Mouse (Mus musculus): Measurements from ENCODE around the gene Zfp30.

Zfp30 gene

GRCm38 (mm10) chr7:29783871-29784551 lies at the start of gene Zfp30:
TSS of gene Zfp30 (plus strand) at chr7:29783998.
- peak; percentile 67 to 74 for DNase-seq (ENCODE audit: low spot score in 2 of 2)

DNA sequence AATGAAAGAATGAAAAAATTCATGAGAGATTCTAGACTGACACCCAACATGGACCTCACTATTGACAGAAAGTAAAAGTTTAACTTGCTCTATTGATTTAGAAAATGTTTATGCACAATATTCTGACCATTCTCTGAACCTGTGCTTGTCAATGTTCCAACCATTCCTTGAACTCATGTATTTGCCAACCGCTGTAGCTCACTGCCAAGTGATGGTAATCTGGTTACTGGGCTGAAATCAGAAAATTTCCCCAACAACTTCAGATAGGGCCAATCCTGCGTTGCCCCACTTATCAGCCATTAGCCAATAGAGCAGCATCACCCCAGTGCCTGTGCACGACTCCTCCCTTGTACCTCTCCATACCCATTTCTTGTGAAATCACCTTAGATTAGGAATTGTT lies 41.5 kb upstream of the Zfp30 start:
- DNase-seq (ENCODE audit: low spot score in 2 of 2): no peak

- no peak for DNase-seq (ENCODE audit: low spot score in 2 of 2)
Measured at GRCm38 (mm10) chr7:29760476-29760875, 23.3 kb upstream of the Zfp30 start.

DNA sequence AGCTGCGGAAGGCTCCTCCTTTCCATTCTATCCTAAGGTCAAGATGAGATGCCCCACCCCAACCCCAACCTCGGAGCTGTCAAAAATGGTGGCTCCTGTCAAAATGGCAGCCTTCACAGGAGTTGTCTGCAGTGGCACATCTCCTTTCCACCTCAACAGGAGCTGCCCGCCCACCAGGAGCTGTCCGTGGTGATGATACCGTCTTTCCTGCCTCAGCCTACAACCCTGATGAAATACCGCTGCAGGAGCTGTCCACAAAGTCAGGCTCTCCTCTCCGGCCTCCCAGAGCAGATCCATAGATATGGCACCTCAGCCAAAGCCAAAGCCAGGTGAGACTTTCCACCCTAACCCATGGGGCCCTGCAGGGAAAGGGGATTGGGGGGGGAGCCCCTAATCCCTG lies 19.1 kb upstream of the Zfp30 start:
- DNase-seq (ENCODE audit: low spot score in 2 of 2): no peak

DNA sequence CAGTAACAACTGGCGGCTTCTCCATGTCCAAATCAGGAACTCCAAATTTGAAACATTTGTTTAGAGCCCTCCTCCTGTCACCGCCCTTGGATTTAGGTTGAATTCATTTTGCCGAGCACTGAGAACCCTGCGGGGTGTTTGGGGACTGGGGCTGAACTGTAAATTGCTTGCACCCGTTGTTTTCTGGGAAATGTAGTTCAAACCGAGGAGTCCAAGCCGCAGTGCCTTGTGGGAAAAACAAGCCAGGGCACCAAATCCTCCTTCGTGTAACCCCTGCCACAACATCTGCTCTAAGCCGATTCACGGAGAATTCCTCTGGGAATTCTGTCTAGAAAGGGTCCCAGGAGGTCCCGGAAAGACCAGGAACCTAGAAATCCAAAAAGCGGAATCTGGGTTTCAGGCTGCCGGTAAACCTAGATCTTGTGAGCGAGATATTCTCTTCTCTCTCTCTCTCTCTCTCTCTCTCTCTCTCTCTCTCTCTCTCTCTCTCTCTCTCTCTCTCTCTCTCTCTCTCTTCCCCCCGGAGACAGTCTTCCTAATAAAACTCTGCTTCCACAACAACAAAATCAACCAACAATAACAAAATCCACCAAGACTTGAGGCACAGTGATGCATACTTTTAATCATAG lies 16.6 kb upstream of the Zfp30 start:
- DNase-seq (ENCODE audit: low spot score in 2 of 2): peak; percentile 75 to 76

DNA sequence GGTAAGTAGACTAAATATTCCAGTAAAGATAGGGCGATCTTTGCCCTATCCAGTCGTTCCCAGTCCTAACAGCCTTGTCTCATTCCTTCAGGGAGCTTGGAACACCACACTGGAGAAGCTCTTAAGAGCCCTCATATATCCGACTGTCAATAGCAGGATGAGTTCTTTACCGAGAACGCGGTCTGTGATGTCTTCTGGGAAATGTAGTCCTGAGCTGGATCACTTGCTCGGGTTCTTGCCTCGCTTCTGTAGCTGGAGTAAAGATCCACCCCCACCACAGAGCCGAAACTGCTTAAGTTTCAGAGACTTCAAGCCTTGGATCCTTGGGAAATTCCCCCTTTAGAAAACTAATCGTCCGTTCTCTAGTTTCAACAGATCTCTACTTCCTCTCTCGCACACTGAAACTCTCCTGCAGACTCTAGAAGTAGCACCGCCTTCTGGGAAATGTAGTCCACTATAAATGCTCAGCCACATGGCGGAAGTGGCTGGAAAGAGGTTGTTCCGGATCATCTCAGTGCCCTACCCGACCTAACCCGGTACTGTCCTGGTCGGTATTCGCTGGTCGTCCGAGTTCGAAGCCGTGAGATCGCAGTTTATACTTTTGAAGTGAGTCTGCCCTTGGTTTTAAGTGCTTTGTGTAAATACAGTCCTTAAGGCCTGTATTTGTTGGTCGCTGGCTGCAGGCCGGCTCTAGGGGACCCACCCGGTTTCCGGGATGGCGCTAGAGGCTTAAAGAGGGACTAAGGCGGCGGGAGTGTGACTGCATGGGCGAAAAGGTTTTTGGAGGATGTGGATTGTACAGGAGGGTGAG lies 15.5 kb upstream of the Zfp30 start, which contains the start of gene Zfp84:
Gene Zfp84 (plus strand): TSS at position 463 of the 811 bp plus-strand sequence.
- DNase-seq (ENCODE audit: low spot score in 2 of 2): peak; percentile 74 to 88

- DNase-seq (ENCODE audit: low spot score in 2 of 2): no peak
Measured at GRCm38 (mm10) chr7:29768980-29769379, 14.8 kb upstream of the Zfp30 start.

DNA sequence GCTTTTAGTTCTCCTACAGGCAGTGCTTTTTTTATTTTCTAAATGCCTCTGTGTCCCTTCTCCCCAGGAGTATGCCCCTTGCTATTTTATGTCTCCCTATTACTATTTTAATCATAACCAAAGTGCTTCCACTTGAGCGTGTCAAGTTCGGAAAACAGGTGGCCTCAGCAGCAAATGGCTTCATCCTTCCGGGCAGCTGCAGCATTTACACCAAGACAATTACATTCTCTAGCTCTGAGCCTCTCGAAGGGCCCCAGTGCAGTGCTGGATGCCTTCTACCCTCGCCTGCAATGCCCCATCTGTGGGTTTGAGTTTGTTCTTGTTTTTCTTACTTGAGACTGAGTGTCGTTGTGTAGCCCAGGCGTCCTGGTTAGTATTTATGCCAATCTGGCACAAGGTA lies 10.3 kb upstream of the Zfp30 start:
- DNase-seq (ENCODE audit: low spot score in 2 of 2): no peak

GRCm38 (mm10) chr7:29774371-29774770 lies 9.4 kb upstream of the Zfp30 start:
- no peak for DNase-seq (ENCODE audit: low spot score in 2 of 2)

DNA sequence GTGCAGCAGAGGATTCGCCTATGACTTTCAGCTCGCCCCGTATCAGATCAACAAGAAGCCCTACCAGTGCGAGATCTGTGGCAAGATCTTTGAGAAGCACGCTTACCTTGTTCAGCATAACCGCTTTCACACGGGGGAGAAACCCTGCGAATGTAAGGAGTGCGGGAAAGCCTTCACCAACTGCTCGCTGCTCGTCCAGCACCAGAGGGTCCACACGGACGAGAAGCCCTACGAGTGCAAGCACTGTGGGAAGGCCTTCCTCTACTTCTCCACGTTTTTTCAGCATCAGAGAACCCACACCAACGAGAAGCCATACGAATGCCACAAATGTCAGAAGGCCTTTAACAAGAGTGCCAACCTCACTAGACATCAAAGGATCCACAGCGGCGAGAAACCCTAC lies 7.2 kb upstream of the Zfp30 start:
- no peak for DNase-seq (ENCODE audit: low spot score in 2 of 2)

DNA sequence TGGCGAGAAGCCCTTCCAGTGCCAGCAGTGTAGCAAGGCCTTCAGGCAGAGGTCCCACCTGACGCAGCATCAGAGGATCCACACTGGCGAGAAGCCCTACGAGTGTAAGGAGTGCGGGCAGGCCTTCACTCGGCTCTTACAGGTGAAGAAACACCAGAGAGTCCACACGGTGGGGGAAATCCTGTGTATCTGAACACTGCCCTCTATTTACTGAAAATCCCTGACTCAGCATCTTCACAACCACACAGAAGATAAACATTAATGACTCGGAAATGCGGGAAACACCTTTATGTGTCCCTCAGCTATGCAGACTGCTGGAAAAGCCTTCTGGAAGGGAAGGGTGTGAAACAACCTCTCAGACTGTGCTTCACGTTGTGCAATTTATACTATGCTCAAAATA lies 6.4 kb upstream of the Zfp30 start:
- no peak for DNase-seq (ENCODE audit: low spot score in 2 of 2)

- DNase-seq (ENCODE audit: low spot score in 2 of 2): no peak
Measured at GRCm38 (mm10) chr7:29785023-29785422, 1.2 kb downstream of the Zfp30 start.

GRCm38 (mm10) chr7:29785888-29786287 lies 2.1 kb downstream of the Zfp30 start:
- no peak for DNase-seq (ENCODE audit: low spot score in 2 of 2)

GRCm38 (mm10) chr7:29792906-29793305 lies 9.1 kb downstream of the Zfp30 start:
- no peak for DNase-seq (ENCODE audit: low spot score in 2 of 2)

GRCm38 (mm10) chr7:29807046-29807445 lies 23.2 kb downstream of the Zfp30 start:
- DNase-seq (ENCODE audit: low spot score in 2 of 2): no peak

DNA sequence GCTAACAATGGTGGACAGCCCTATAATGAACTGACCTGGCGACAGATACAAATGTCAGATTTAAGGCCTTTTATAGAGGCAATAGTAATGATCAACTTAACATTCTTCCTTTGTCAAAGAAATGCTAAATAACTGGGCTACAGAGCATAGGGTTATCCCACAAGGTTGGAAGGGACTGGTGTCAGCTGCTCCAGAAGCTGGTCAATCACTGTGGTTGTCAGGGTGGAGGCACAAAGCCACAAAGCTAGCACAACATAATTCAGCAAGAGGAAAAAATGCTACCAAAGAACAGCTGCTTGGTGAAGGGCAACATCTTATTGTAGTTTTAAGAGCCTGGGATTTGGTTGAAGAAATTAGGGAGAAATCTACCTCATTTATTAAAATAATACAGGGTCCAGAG lies 28.4 kb downstream of the Zfp30 start:
- no peak for DNase-seq (ENCODE audit: low spot score in 2 of 2)

GRCm38 (mm10) chr7:29814381-29814780 lies 30.6 kb downstream of the Zfp30 start:
- no peak for DNase-seq (ENCODE audit: low spot score in 2 of 2)

DNA sequence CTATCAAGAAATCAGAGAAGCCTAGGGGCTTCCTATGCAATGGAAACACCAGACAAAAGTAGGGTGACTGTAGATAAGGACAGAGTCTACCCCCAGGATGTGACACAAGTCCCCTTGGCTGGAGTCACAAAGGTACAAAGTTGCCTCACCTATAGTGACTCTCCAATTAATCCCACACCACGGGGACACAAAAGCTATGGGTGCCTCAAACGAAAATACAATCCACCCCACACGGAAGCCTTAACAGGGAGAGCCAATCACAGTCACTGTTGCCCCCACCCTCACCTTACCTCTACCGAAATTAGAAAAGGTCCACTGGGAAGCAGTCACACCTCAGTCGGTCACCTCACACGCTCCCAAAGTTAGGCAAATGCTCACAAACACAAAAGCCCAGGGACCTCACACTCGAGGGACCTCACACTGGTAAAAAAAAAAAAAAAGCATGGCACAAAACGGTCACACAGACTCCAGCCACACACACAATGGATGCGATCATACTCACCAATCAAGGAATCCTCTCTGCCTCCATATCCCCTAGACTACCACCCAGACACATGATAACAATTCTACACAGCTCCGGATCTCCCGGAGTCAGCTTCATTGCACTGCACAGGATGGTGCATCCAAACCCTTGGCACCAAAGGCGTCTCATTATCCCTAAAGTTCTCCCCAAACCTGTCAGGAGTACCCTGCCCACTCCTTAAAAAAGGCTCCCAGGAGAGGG lies 31.4 kb downstream of the Zfp30 start:
- DNase-seq (ENCODE audit: low spot score in 2 of 2): no peak

DNA sequence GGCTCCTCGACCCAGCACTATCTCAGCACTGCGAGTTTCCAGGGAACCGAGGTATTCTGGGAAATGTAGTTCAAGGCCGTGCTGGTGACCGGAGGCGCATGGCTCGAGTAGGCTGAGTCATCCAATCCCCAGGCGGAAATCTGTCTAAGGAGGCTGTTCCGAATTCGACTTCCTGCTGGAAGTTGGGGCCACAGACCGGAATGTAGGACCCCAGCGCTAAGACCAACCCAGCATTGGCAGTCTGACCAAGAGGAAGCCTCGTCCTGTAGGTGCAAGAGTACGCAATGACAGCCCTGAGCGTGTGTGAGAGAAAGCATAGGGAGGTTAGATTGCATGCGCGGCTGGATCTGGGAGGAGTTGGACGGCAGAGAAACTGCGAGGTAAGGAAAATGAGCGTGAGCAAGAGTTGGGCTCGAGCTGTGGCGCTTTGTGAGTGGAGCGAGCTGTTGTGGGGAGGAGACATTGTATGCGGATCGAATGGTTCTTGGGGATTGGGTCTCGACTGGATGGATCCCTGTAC lies 32.2 kb downstream of the Zfp30 start, which contains the start of gene Zfp790:
Gene Zfp790 (plus strand): TSS at position 205 of the 520 bp plus-strand sequence.
- DNase-seq (ENCODE audit: low spot score in 2 of 2): peak; percentile 69 to 85

- DNase-seq (ENCODE audit: low spot score in 2 of 2): peak; percentile 41 to 48
Measured at GRCm38 (mm10) chr7:29818619-29819254, 34.9 kb downstream of the Zfp30 start.

DNA sequence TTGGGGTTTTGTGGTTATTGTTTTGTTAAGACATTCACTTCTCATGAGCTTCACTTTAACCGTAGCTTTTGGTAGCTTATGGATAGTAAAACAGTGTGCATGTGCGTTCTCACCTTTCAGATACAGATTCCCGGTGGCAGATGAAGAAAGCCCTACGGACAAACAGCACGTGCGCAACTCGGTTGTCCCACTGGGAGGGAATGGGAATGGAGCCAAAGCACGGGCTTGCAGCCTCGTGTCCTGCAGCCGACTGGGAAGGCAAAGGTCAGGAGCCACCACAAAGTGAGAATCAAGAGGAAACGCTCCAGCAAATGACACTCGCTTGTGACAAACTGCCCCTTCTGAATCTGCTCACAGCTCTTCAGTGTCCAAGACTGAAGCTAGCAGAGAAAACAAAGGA lies 44.2 kb downstream of the Zfp30 start:
- no peak for DNase-seq (ENCODE audit: low spot score in 2 of 2)

Data from urinary bladder, adult 18-20 months (tissue).